Mouse (Mus musculus) brown adipose tissue, adult 24 weeks (tissue): Measurements from ENCODE around the gene Foxm1. TPM values are rescaled to one million over a fixed set of nuclear protein-coding genes. Genes with fewer than 3 reads are reported as not detected.

ENCODE experiments used
- polyA plus RNA-seq: library from polyadenylated mRNA; stranded (reverse); fragments of >200 nt; gene quantifications from 2 replicates; pipeline ENCODE4 v1.2.4, GENCODE M21; 2012; ENCODE audit not compliant: missing spikeins, insufficient read depth, insufficient read length

The Foxm1 gene
- polyA plus RNA-seq, 1 experiment = 0.28 TPM

Other genes with a start within 250 kb of the Foxm1 start
- 7.5 and 8.8 TPM in 2 replicates for gene Tspan9, start 219.4 kb upstream of the Foxm1 start, polyA plus RNA-seq
- 0.32 and 1.1 TPM in 2 replicates for gene Tead4, start 62.1 kb upstream of the Foxm1 start, polyA plus RNA-seq
- 4.2 and 6.4 TPM in 2 replicates for gene Tulp3, start 7.1 kb upstream of the Foxm1 start, polyA plus RNA-seq
- 11.1 and 13.1 TPM in 2 replicates for gene Rhno1, start 56 bp upstream of the Foxm1 start, polyA plus RNA-seq
- gene Tex52, start 12.5 kb downstream of the Foxm1 start, polyA plus RNA-seq = not detected in 2 replicates
- gene Gm44596, start 12.5 kb downstream of the Foxm1 start, polyA plus RNA-seq = not detected in 2 replicates
- 1.1 and 2.3 TPM in 2 replicates for gene Nrip2, start 36.3 kb downstream of the Foxm1 start, polyA plus RNA-seq
- gene Itfg2, start 62.0 kb downstream of the Foxm1 start, polyA plus RNA-seq = 6.9 and 18.1 TPM in 2 replicates
- gene Fkbp4, start 75.7 kb downstream of the Foxm1 start, polyA plus RNA-seq = 90.5 and 140 TPM in 2 replicates
- 4.1 TPM in 1 of 2 replicates, not detected in the other for gene Pzp, start 163.8 kb downstream of the Foxm1 start, polyA plus RNA-seq
- gene A2ml1, start 218.6 kb downstream of the Foxm1 start, polyA plus RNA-seq = not detected in 2 replicates